Mouse (Mus musculus) limb, embryonic 11.5 days (tissue): ENCODE results near the gene Usp39. TPM values are rescaled to one million over a fixed set of nuclear protein-coding genes. Genes with fewer than 3 reads are reported as not detected.
A peak's percentile ranks its signal among the peaks of the same experiment; 100 is the strongest.

Experiments used
- ATAC-seq: fragments of 200-750 bp; cut with Nextera tagmentation; 2 replicates; pipeline ENCODE4 v1.8.0; 2017; ENCODE audit warnings: low read depth; ENCODE audit not compliant: insufficient number of reproducible peaks, low FRiP score, low TSS enrichment
- DNase-seq: peaks from one replicate; pipeline ENCODE4 v3.0.0-alpha.2; 2015; ENCODE audit warnings: low spot score
- H3K27ac ChIP-seq: fragments of 300-500 bp; sonication (generic); replicated peaks from 2 replicates; pipeline ENCODE4 v1.5.1; 2014; ENCODE audit warnings: low read depth, mild to moderate bottlenecking, low read length
- H3K27me3 ChIP-seq: fragments of 300-500 bp; sonication (generic); 2 replicates; pipeline ENCODE4 v1.6.1; 2014; ENCODE audit warnings: mild to moderate bottlenecking, low read length, mixed read lengths; ENCODE audit not compliant: control insufficient read depth, insufficient read depth
- H3K36me3 ChIP-seq: fragments of 300-500 bp; sonication (generic); 2 replicates; pipeline ENCODE4 v1.6.1; 2014; ENCODE audit warnings: mild to moderate bottlenecking, low read length, moderate library complexity, mixed read lengths; ENCODE audit not compliant: control insufficient read depth, insufficient read depth
- H3K4me1 ChIP-seq: fragments of 300-500 bp; sonication (generic); 2 replicates; pipeline ENCODE4 v1.6.1; 2014; ENCODE audit warnings: low read length, mixed read lengths; ENCODE audit not compliant: control insufficient read depth, insufficient read depth
- H3K4me2 ChIP-seq: fragments of 300-500 bp; sonication (generic); 2 replicates; pipeline ENCODE4 v1.6.1; 2014; ENCODE audit warnings: low read depth, mild to moderate bottlenecking, moderate library complexity; ENCODE audit not compliant: severe bottlenecking
- H3K4me3 ChIP-seq: fragments of 300-500 bp; sonication (generic); 2 replicates; pipeline ENCODE4 v1.5.1; 2014; ENCODE audit warnings: low read depth, low read length
- H3K9ac ChIP-seq: fragments of 300-500 bp; sonication (generic); 2 replicates; pipeline ENCODE4 v1.6.1; 2014; ENCODE audit warnings: mild to moderate bottlenecking, low read length
- H3K9me3 ChIP-seq: fragments of 300-500 bp; sonication (generic); 2 replicates; pipeline ENCODE4 v1.6.1; 2016; ENCODE audit warnings: low read length; ENCODE audit not compliant: control insufficient read depth
- WGBS: fragments of 180-500 bp; shearing (Covaris S2); extraction: QIAGEN DNeasy Blood & Tissue Kit; methylation state at CpG from one replicate; pipeline ENCODE4 v1.1.7; 2014; 5-methylcytosine and 5-hydroxymethylcytosine counted together
- polyA plus RNA-seq: library from polyadenylated mRNA; unstranded; fragments of >200 nt; fragmentation: Nextera tagmentation; extraction: Ambion mirVana; gene quantifications from 2 replicates; pipeline ENCODE4 v1.2.1, GENCODE M21; 2014

Usp39 gene
- polyA plus RNA-seq, 1 experiment from 2014 or later, result 101 TPM

DNA sequence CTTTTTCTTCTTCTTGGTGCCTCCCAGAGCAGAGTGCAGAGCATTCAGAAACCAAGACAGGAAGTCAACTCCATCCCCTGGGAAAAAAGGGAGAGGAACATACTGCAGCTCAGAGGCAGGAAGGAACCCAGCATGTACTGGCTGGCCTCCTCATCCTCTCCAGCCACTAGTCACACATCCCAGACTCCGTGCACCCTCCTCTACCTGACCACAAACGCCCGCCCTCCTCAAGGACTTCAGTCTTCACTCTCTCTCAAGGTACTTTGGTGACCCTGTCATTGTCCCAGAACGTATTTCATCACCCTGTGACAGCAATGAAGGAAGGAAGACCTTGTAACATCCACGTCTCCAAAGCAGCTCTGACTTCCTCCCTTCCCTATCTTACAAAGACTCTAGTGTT, 11.9 kb downstream of the Usp39 start:
- no peak overlapping the region for H3K4me2 ChIP-seq
- no peaks in the 10 kb centered on the region for H3K27me3 ChIP-seq
- no peak overlapping the region for H3K9ac ChIP-seq
- DNase-seq (no peak), ATAC-seq (no peak)
- H3K36me3 ChIP-seq, result peaks cover 22% of the 10 kb centered on the region
- H3K27ac ChIP-seq, result no peak overlapping the region
- 82% methylated on average over 5 of the region's 5 CpGs for WGBS
- H3K9me3 ChIP-seq, result no peaks in the 10 kb centered on the region
- H3K4me1 ChIP-seq, result no peaks in the 10 kb centered on the region
- no peak overlapping the region for H3K4me3 ChIP-seq

DNA sequence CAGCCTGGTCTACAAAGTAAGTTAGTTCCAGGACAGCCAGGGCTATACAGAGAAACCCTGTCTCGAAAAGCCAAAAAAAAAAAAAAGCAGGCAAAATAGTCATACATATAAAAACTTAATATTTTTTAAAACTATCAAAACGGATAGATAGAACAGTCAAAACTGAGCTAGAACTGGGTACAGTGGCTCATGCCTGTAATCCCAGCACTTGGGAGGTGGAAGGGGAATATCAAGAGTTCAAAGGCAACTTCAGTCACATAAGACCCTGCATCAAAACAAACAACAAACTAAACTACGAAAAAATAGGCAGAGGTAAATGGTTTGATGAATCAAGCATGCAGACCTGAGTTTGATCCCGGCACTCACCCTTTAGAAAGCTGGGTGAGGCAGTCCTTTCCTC, 14.9 kb downstream of the Usp39 start:
- DNase-seq, result no peak
- Histone ChIP-seq H3K27me3 (no peaks in the 10 kb centered on the region), H3K4me2 (no peak overlapping the region), H3K27ac (no peak overlapping the region), H3K4me1 (no peaks in the 10 kb centered on the region), H3K9ac (no peak overlapping the region), H3K36me3 (peaks cover 27% of the 10 kb centered on the region), H3K9me3 (no peaks in the 10 kb centered on the region), H3K4me3 (no peak overlapping the region)
- no peak for ATAC-seq
- 94% methylated on average over 4 of the region's 4 CpGs for WGBS

DNA sequence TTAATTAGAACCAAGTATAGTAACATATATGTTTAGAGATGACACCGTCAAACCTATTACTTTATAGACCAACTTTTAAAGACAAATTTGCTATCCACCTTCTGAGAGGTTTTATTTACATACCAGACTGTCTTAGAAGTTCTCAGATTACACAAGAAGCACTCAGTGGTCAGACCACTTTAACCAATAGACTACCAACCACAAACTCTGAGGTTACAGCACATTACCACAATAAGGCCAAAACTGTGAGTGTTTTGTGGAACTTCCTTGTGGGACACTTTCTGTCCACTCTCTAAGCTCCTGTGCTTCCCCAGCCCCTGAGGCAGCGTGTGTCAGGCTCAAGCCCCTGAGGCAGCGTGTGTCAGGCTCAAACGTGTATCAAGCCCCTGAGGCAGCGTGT, 16.0 kb downstream of the Usp39 start:
- Histone ChIP-seq H3K9me3 (no peaks in the 10 kb centered on the region), H3K4me2 (no peak overlapping the region), H3K27me3 (no peaks in the 10 kb centered on the region), H3K4me3 (no peak overlapping the region), H3K4me1 (no peaks in the 10 kb centered on the region), H3K9ac (no peak overlapping the region), H3K36me3 (peaks cover 29% of the 10 kb centered on the region), H3K27ac (no peak overlapping the region)
- 91% methylated on average over 5 of the region's 5 CpGs for WGBS
- DNase-seq (no peak), ATAC-seq (no peak)

DNA sequence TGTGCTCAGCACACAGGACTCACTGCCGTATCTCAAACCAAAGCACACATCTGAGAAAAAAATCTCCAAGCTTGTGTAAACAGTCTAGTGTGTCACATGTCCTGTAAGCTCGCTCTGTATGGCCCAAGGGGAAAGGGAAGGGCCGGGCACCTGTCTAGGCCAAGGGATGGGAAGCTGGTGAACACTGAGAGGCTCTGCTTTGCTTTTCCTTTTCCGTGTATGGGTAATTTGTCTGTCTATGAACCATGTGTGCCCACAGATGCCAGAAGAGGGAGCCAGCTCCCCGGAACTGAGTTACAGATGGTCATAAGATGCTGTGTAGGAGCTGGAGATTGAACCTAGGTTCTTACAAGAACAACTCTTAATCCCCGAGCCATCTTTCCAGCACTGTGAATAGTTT, 18.7 kb downstream of the Usp39 start:
- no peak for DNase-seq
- no peak overlapping the region for H3K27ac ChIP-seq
- H3K4me2 ChIP-seq, result no peak overlapping the region
- 82% methylated on average over 6 of the region's 6 CpGs for WGBS
- no peak for ATAC-seq
- H3K9me3 ChIP-seq, result no peaks in the 10 kb centered on the region
- no peaks in the 10 kb centered on the region for H3K4me1 ChIP-seq
- no peak overlapping the region for H3K4me3 ChIP-seq
- H3K27me3 ChIP-seq, result no peaks in the 10 kb centered on the region
- H3K36me3 ChIP-seq, result peaks cover 22% of the 10 kb centered on the region
- no peak overlapping the region for H3K9ac ChIP-seq

DNA sequence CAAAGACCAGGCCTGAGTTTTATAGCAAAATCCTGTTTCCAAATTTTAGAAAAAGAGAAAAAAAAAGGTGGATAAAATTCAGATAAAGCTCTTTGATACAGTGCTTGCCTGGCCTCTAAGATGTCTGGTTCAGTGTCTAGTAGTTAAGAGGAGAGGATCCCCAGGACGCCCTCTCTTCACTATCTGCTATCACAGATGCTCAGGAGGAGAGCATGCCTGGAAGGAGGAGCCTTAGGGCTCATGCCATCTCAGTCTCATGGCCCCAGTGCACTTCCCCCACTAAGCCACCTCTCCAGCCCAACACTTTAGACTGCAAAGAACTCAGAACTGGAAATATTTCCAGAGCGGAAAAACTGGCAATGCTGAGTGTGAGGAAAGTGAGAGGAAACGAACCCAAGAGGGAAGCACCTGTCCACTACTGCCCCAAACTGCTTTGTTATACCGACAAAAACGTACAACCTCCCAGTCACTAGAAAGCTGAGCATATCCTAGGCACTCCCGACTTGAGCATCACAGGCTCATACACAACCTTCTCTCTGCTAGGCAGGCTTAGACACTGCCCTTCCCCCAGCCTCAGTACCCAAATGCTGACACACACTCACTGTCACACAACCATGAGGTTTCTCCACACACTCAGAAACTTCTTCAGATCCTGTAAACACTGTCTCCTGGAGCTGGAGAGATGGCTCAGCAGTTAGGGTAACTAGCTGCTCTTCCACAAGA, 21.0 kb downstream of the Usp39 start:
- H3K4me2 ChIP-seq, result no peak overlapping the region
- H3K4me1 ChIP-seq, result no peaks in the 10 kb centered on the region
- H3K9ac ChIP-seq, result no peak overlapping the region
- H3K9me3 ChIP-seq, result no peaks in the 10 kb centered on the region
- WGBS, result 91% methylated on average over 6 of the region's 6 CpGs
- DNase-seq, result no peak
- peaks cover 21% of the 10 kb centered on the region; the same call in 1 of the 2 replicates for H3K36me3 ChIP-seq
- H3K27ac ChIP-seq, result no peak overlapping the region
- no peak for ATAC-seq
- no peak overlapping the region for H3K4me3 ChIP-seq
- no peaks in the 10 kb centered on the region for H3K27me3 ChIP-seq

DNA sequence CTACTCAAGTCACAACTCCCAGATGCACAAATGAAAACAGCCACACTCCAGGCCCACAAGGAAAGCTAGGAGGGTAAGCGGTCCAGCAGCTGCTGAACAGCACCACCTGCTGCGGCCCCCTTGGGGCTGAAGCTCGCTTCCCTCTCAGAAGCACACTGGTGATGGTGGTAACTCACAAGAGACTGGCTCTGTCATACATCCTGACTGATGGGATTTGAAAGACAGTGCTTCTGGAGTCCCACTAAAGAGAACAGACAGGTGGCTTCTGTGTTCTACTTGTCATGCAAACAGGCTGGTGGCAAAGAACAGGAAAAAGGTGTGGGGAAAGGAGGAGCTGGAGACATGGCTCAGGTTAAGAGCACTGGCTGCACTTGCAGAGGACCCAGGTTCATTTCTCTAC, 22.0 kb downstream of the Usp39 start:
- H3K4me2 ChIP-seq, result no peak overlapping the region
- no peaks in the 10 kb centered on the region for H3K9me3 ChIP-seq
- no peak overlapping the region for H3K4me3 ChIP-seq
- no peak overlapping the region for H3K27ac ChIP-seq
- H3K27me3 ChIP-seq, result no peaks in the 10 kb centered on the region
- no peak for DNase-seq
- 92% methylated on average over 3 of the region's 3 CpGs for whole genome bisulfite sequencing
- H3K36me3 ChIP-seq, result peaks cover 27% of the 10 kb centered on the region
- H3K9ac ChIP-seq, result no peak overlapping the region
- H3K4me1 ChIP-seq, result no peaks in the 10 kb centered on the region
- no peak for ATAC-seq

DNA sequence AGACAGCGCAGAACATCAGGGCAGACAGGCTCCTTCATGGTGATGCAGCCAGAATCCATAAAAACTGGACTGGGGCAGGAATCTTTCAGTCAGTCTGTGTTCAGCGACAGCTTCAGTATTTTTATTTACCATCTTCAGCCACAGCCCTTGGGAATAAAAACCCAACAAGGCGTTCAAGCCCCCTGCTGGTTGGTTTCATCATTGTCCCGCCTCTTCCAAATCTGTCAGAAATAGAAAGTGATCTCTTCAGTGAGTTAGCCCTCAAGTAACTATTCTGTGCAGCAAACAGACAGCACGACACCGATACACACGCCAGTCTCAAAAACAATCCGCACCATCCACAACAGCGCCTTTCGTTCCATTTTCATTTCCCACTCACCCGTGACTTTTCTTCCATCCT, 26.0 kb downstream of the Usp39 start:
- Histone ChIP-seq H3K27ac (no peak overlapping the region), H3K4me2 (no peak overlapping the region), H3K4me1 (no peaks in the 10 kb centered on the region), H3K9ac (no peak overlapping the region), H3K9me3 (no peaks in the 10 kb centered on the region), H3K36me3 (peaks cover 16% of the 10 kb centered on the region), H3K27me3 (no peaks in the 10 kb centered on the region), H3K4me3 (no peak overlapping the region)
- DNase-seq, result peak; percentile 48
- WGBS, result 89% methylated on average over 11 of the region's 11 CpGs
- ATAC-seq, result no peak

DNA sequence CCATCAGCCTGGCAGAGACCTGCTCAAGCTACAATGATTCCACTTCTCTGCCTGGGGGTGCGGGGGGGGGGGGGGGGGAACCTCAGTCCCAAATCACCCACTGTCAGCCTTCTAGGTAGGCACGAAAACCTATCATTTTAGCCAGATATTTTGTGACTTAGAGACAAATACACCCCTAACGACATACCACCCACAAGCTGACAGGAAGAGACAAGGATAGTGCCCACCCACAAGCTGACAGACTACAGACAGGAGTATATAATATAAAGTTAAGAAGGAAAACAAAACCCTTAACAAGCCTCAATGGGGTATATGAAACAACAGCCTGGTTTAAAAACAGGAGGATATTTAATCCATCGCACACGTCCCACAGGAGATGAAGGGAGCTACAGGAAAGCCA, 26.5 kb downstream of the Usp39 start:
- Histone ChIP-seq H3K36me3 (peaks cover 16% of the 10 kb centered on the region), H3K27ac (no peak overlapping the region), H3K4me3 (no peak overlapping the region), H3K4me2 (no peak overlapping the region), H3K4me1 (no peaks in the 10 kb centered on the region), H3K9ac (no peak overlapping the region), H3K9me3 (no peaks in the 10 kb centered on the region), H3K27me3 (no peaks in the 10 kb centered on the region)
- 74% methylated on average over 5 of the region's 5 CpGs for WGBS
- DNase-seq (no peak), ATAC-seq (no peak)

DNA sequence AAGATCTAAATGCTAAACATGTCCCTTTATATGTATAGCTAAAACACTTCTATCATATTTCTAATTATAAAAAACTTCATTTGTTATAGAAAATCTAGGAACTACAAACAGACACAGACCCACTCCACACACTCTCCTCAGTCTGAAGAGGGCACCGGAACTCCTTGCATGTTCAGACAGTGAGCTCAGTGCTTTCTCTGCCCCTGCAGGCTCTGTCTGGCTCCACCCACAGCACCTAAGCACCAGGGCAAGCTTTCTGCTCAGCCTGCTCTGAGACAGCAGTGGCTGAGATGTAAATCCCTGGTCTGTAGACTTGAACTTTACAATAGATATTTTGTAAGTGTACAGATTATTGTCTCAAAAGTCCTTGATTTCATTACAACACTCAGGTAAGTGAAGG, 28.9 kb downstream of the Usp39 start:
- H3K4me1 ChIP-seq, result no peaks in the 10 kb centered on the region
- no peak overlapping the region for H3K4me3 ChIP-seq
- no peak overlapping the region for H3K9ac ChIP-seq
- peaks cover 14% of the 10 kb centered on the region for H3K36me3 ChIP-seq
- H3K27me3 ChIP-seq, result no peaks in the 10 kb centered on the region
- DNase-seq (no peak), ATAC-seq (no peak)
- H3K9me3 ChIP-seq, result no peaks in the 10 kb centered on the region
- H3K4me2 ChIP-seq, result no peak overlapping the region
- no peak overlapping the region for H3K27ac ChIP-seq
- WGBS, result 77% methylated on average over 1 of the region's 1 CpGs
